Mouse (Mus musculus) mammary gland, adult 2 months (tissue): Measurements from ENCODE around the gene Ccdc113. TPM values are rescaled to one million over a fixed set of nuclear protein-coding genes. Genes with fewer than 3 reads are reported as not detected.

Experiments used
- polyA plus RNA-seq: library from polyadenylated mRNA; depleted of rRNA; stranded (reverse); fragments of >200 nt; gene quantifications from 2 replicates; pipeline ENCODE4 v1.2.3, GENCODE M21; 2012; ENCODE audit warnings: low replicate concordance; rRNA removed

Gene Ccdc113
- not detected in 2 replicates for polyA plus RNA-seq

DNA sequence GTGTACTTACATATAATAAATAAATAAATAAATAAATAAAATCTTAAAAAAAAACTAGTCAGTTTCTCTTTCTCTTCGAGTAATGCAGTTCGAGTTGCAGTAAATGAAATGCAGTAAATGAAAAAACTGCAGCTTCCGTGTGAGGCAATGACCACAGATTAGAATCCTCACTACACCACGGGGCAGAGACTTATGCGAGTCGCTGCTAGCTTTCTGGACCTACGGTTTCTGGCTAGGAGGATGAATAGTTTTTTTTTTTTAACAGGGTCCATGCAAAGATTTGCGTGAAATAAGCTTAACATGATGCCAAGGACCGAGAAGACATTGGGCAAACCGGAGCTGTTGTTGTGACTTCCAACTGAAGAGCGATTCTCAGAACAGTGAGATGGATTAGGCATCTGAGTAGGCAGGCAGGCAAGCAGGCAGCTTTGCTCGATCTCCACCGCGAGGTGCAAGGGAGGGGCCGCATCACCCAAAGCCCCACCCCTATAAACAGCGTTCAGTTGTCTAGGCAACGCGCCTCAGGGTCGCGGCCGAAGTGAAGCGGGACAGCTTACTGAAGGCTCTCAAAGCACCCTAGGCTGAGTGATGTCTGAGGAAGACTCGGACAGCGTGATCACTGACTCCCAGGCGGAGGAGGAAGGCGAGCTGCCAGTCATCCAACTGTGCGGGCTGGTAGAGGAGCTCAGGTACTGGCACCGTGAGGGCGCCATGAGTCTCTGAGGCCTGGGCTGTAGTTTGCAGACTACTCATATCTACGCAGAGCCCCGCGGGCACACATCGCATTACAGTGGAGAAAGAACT is at the start of gene Ccdc113:
TSS of gene Ccdc113 (plus strand) at position 502 of the 804 bp plus-strand sequence.

GRCm38 (mm10) chr8:95490006-95490405 is 43.9 kb upstream of the Ccdc113 start, which contains the start of gene Csnk2a2:
Gene Csnk2a2, minus strand, starts transcription at chr8:95490039.

GRCm38 (mm10) chr8:95576240-95576639 is 42.4 kb downstream of the Ccdc113 start, which contains the start of gene Prss54:
Gene Prss54, minus strand, starts transcription at chr8:95576340.

Other genes with a start within 250 kb of the Ccdc113 start
- gene Cngb1, start 227.5 kb upstream of the Ccdc113 start, polyA plus RNA-seq: 1.0 and 1.2 TPM in 2 replicates
- gene Tepp, start 223.5 kb upstream of the Ccdc113 start, polyA plus RNA-seq: 0.30 TPM in 1 of 2 replicates, not detected in the other
- gene Zfp319, start 202.1 kb upstream of the Ccdc113 start, polyA plus RNA-seq: 9.5 and 16.2 TPM in 2 replicates
- gene Usb1, start 201.8 kb upstream of the Ccdc113 start, polyA plus RNA-seq: 28.7 and 33.4 TPM in 2 replicates
- gene Mmp15, start 181.8 kb upstream of the Ccdc113 start, polyA plus RNA-seq: 32.1 and 55.1 TPM in 2 replicates
- gene Cfap20, start 99.2 kb upstream of the Ccdc113 start, polyA plus RNA-seq: 38.6 and 45.7 TPM in 2 replicates
- 12.8 and 28.3 TPM in 2 replicates for gene Csnk2a2, start 44.0 kb upstream of the Ccdc113 start, polyA plus RNA-seq
- gene Prss54, start 42.3 kb downstream of the Ccdc113 start, polyA plus RNA-seq: not detected in 2 replicates
- 1.5 and 2.3 TPM in 2 replicates for gene Gins3, start 99.4 kb downstream of the Ccdc113 start, polyA plus RNA-seq
- gene Ndrg4, start 142.9 kb downstream of the Ccdc113 start, polyA plus RNA-seq: 22.4 and 26.3 TPM in 2 replicates
- 10.3 and 12.0 TPM in 2 replicates for gene Setd6, start 181.8 kb downstream of the Ccdc113 start, polyA plus RNA-seq